Mouse (Mus musculus): ENCODE measurements around the gene Olfr930. TPM values are rescaled to one million over a fixed set of nuclear protein-coding genes. Genes with fewer than 3 reads are reported as not detected.

Olfr930 gene
- not detected in 2 replicates for polyA plus RNA-seq (2012; rRNA removed)

DNA sequence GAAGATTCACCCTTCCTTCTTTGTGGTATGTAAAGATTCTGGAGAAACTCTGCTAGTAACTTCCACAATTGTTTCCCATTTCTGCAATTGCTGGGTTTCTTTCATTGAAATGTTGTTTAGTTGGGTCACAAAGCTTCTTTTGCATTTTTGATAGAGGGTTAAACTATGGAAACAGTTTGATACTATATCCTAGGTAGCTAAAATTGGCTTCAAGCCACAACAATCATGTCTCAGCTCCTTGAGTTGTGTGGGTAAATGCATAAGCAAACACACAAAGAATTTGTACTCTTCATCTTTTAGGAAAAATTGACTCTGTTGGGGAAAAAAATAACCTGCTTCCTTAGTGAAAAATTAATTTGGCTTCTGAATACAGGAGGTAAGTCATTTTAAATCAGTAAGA lies at the start of gene Olfr930:
Gene Olfr930, plus strand, starts transcription at position 301 of the 400 bp plus-strand sequence.

DNA sequence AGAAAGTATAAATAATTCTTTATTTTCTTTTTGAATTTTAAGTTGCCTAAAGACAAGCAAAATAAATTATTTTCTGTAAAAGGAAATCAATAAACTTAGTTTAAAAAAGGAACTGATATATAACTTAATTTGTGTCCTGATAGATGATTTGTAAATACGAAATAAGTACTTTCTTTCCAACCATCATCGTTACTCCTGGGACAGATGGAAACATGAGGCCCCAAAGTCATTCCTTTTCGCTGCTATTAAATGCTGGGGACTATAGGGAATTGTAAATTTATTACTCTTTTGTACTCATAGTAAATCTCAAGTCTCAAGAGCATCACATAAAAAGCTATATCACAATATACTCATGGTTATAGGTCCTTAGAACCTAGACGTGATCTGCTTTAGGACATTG lies 42.4 kb downstream of the Olfr930 start, which contains the start of gene Olfr933:
Gene Olfr933, plus strand, starts transcription at position 301 of the 400 bp plus-strand sequence.

Other genes with a start within 250 kb of the Olfr930 start
- gene Olfr919, start 226.1 kb upstream of the Olfr930 start, polyA plus RNA-seq (2012; rRNA removed), result not detected in 2 replicates
- 6.4 and 8.9 TPM in 2 replicates for gene Vwa5a, start 211.5 kb upstream of the Olfr930 start, polyA plus RNA-seq (2012; rRNA removed)
- 0.04 and 0.05 TPM in 2 replicates for gene Olfr920, start 177.5 kb upstream of the Olfr930 start, polyA plus RNA-seq (2012; rRNA removed)
- gene Olfr921, start 156.7 kb upstream of the Olfr930 start, polyA plus RNA-seq (2012; rRNA removed), result not detected in 2 replicates
- not detected in 2 replicates for gene Olfr922, start 115.2 kb upstream of the Olfr930 start, polyA plus RNA-seq (2012; rRNA removed)
- gene Olfr923, start 103.3 kb upstream of the Olfr930 start, polyA plus RNA-seq (2012; rRNA removed), result not detected in 2 replicates
- gene Olfr924, start 85.4 kb upstream of the Olfr930 start, polyA plus RNA-seq (2012; rRNA removed), result not detected in 2 replicates
- not detected in 2 replicates for gene Olfr26, start 74.7 kb upstream of the Olfr930 start, polyA plus RNA-seq (2012; rRNA removed)
- gene Olfr926, start 52.7 kb upstream of the Olfr930 start, polyA plus RNA-seq (2012; rRNA removed), result not detected in 2 replicates
- gene Olfr933, start 42.5 kb downstream of the Olfr930 start, polyA plus RNA-seq (2012; rRNA removed), result not detected in 2 replicates
- gene Olfr934, start 58.5 kb downstream of the Olfr930 start, polyA plus RNA-seq (2012; rRNA removed), result not detected in 2 replicates
- gene Olfr935, start 69.9 kb downstream of the Olfr930 start, polyA plus RNA-seq (2012; rRNA removed), result not detected in 2 replicates
- not detected in 2 replicates for gene Olfr146, start 93.6 kb downstream of the Olfr930 start, polyA plus RNA-seq (2012; rRNA removed)
- not detected in 2 replicates for gene Olfr937, start 135.1 kb downstream of the Olfr930 start, polyA plus RNA-seq (2012; rRNA removed)
- not detected in 2 replicates for gene Olfr938, start 149.1 kb downstream of the Olfr930 start, polyA plus RNA-seq (2012; rRNA removed)
- not detected in 2 replicates for gene Olfr27, start 198.3 kb downstream of the Olfr930 start, polyA plus RNA-seq (2012; rRNA removed)
- not detected in 2 replicates for gene Olfr943, start 236.5 kb downstream of the Olfr930 start, polyA plus RNA-seq (2012; rRNA removed)